Mouse (Mus musculus): Measurements from ENCODE around the gene Shank2.

DNA sequence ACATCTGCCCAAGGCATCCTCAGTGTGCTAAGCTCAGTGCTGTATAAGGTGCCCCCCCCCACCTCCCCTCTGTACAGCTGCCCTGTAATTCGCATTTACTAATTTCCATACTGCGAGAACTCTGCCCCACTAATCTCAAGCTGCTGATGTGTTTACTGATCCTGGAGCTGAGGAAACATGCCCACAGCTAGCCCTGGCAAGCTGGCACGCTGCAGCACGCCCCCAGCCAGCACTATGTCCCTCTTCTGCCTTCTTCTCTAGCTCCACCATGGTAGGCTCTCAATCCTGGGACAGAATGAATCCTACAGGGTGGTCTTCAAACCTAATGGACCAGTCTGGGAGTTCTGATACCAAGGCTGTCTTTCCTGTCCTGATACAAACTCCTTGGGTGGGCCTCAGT is 267.1 kb downstream of the Shank2 start:
- no peak for TF ChIP-seq CTCF (IDR thresholded peaks at IDR 0.05; ENCODE audit: borderline replicate concordance, extremely low read depth, insufficient read depth, insufficient read length)
- TF ChIP-seq POLR2A (IDR thresholded peaks at IDR 0.05; ENCODE audit: borderline replicate concordance, extremely low read depth, insufficient read depth, insufficient read length, poor library complexity, severe bottlenecking): no peak

Data from brain, embryonic 14.5 days (tissue).